Mouse (Mus musculus) olfactory bulb, adult 2 months (tissue): ENCODE data around the gene Brd3os. TPM values are rescaled to one million over a fixed set of nuclear protein-coding genes. Genes with fewer than 3 reads are reported as not detected.

Experiments
- H3K27ac ChIP-seq: fragments of 200-500 bp; 2 replicates; pipeline ENCODE4 v1.5.1; 2012; ENCODE audit warnings: low read depth, low read length; ENCODE audit not compliant: insufficient read depth
- H3K4me1 ChIP-seq: fragments of 200-500 bp; 2 replicates; pipeline ENCODE4 v1.6.1; 2012; ENCODE audit warnings: low read length; ENCODE audit not compliant: control insufficient read depth, insufficient read depth
- H3K4me3 ChIP-seq: fragments of 200-500 bp; 2 replicates; pipeline ENCODE4 v1.5.1; 2012; ENCODE audit warnings: mild to moderate bottlenecking, low read depth, low read length, moderate library complexity; ENCODE audit not compliant: insufficient read depth
- CTCF ChIP-seq: fragments of 200-500 bp; IDR thresholded peaks from 2 replicates; pipeline ENCODE4 v1.5.1; 2012; ENCODE audit warnings: low read depth, mild to moderate bottlenecking, low read length, moderate library complexity; ENCODE audit not compliant: insufficient read depth
- POLR2A ChIP-seq: fragments of 200-500 bp; IDR thresholded peaks from 2 replicates; pipeline ENCODE4 v1.6.1; 2012; ENCODE audit warnings: mild to moderate bottlenecking, low read depth, low read length, moderate library complexity; ENCODE audit not compliant: insufficient read depth
- WGBS: fragments of 180-500 bp; shearing (Covaris S2); methylation state at CpG from one replicate; pipeline ENCODE4 v1.1.7; 2018; 5-methylcytosine and 5-hydroxymethylcytosine counted together
- polyA plus RNA-seq: library from polyadenylated mRNA; stranded (reverse); fragments of >200 nt; gene quantifications from 2 replicates; pipeline ENCODE4 v1.2.4, GENCODE M21; 2012; ENCODE audit warnings: low replicate concordance; ENCODE audit not compliant: missing spikeins, insufficient read depth, insufficient read length

Gene Brd3os
- polyA plus RNA-seq, 1 experiment, result not detected

GRCm38 (mm10) chr2:27406928-27407327, 35.2 kb upstream of the Brd3os start:
- TF ChIP-seq POLR2A (no peak), CTCF (no peak)
- WGBS, result 72% methylated on average over 5 of the region's 5 CpGs
- H3K4me3 ChIP-seq, result no peak overlapping the region
- H3K4me1 ChIP-seq, result peaks cover 34% of the 10 kb centered on the region
- no peak overlapping the region for H3K27ac ChIP-seq

- H3K4me1 ChIP-seq, result peaks cover 41% of the 10 kb centered on the region
- TF ChIP-seq CTCF, result no peak
- no peak for TF ChIP-seq POLR2A
- no peak overlapping the region for H3K27ac ChIP-seq
Observed at GRCm38 (mm10) chr2:27408194-27408593, 33.9 kb upstream of the Brd3os start.

GRCm38 (mm10) chr2:27410518-27411140, 31.5 kb upstream of the Brd3os start:
- H3K27ac ChIP-seq, result no peak overlapping the region
- WGBS, result 70% methylated on average over 6 of the region's 6 CpGs
- no peak for TF ChIP-seq POLR2A
- TF ChIP-seq CTCF, result no peak
- H3K4me1 ChIP-seq, result peaks cover 55% of the 10 kb centered on the region
- no peak overlapping the region for H3K4me3 ChIP-seq

More at GRCm38 (mm10) chr2:27408194-27408593, 33.9 kb upstream of the Brd3os start:
- WGBS, result 86% methylated on average over 3 of the region's 3 CpGs
- H3K4me3 ChIP-seq, result no peak overlapping the region

- TF ChIP-seq POLR2A (no peak), CTCF (no peak)
- H3K4me3 ChIP-seq, result no peak overlapping the region
- 34% methylated on average over 8 of the region's 8 CpGs for WGBS
- H3K27ac ChIP-seq, result 0 out of 2 replicates have a peak overlapping the region, but pooled peaks have one; percentile 38
- H3K4me1 ChIP-seq, result peaks cover 62% of the 10 kb centered on the region
Observed at GRCm38 (mm10) chr2:27411688-27412174, 30.4 kb upstream of the Brd3os start.

- H3K27ac ChIP-seq, result peak overlapping the region; percentile 38; the same call in 1 of the 2 replicates
- TF ChIP-seq CTCF, result no peak
- TF ChIP-seq POLR2A, result no peak
- H3K4me1 ChIP-seq, result peaks cover 56% of the 10 kb centered on the region
- WGBS, result 35% methylated on average over 7 of the region's 7 CpGs
- no peak overlapping the region for H3K4me3 ChIP-seq
Observed at GRCm38 (mm10) chr2:27412245-27412800, 29.8 kb upstream of the Brd3os start.

GRCm38 (mm10) chr2:27413582-27413935, 28.6 kb upstream of the Brd3os start:
- 55% methylated on average over 2 of the region's 2 CpGs for WGBS
- peak overlapping the region; percentile 57; the same call in 1 of the 2 replicates for H3K27ac ChIP-seq
- H3K4me3 ChIP-seq, result no peak overlapping the region
- peaks cover 58% of the 10 kb centered on the region for H3K4me1 ChIP-seq
- TF ChIP-seq POLR2A (no peak), CTCF (no peak)

- Histone ChIP-seq H3K4me3 (no peak overlapping the region), H3K4me1 (peaks cover 63% of the 10 kb centered on the region), H3K27ac (peak overlapping the region; percentile 57)
- 25% methylated on average over 16 of the region's 16 CpGs for WGBS
- TF ChIP-seq POLR2A, result no peak
- TF ChIP-seq CTCF, result no peak
Observed at GRCm38 (mm10) chr2:27413936-27414657, 28.0 kb upstream of the Brd3os start.

GRCm38 (mm10) chr2:27415060-27415783, 26.9 kb upstream of the Brd3os start:
- TF ChIP-seq CTCF (no peak), POLR2A (no peak)
- 67% methylated on average over 11 of the region's 11 CpGs for WGBS
- H3K4me3 ChIP-seq, result no peak overlapping the region
- H3K27ac ChIP-seq, result no peak overlapping the region; the same call in 1 of the 2 replicates
- H3K4me1 ChIP-seq, result peaks cover 64% of the 10 kb centered on the region
